Mouse (Mus musculus): ENCODE data around the gene Hoxc10. TPM values are rescaled to one million over a fixed set of nuclear protein-coding genes. Genes with fewer than 3 reads are reported as not detected.

The Hoxc10 gene
- polyA plus RNA-seq, 1 experiment: not detected

DNA sequence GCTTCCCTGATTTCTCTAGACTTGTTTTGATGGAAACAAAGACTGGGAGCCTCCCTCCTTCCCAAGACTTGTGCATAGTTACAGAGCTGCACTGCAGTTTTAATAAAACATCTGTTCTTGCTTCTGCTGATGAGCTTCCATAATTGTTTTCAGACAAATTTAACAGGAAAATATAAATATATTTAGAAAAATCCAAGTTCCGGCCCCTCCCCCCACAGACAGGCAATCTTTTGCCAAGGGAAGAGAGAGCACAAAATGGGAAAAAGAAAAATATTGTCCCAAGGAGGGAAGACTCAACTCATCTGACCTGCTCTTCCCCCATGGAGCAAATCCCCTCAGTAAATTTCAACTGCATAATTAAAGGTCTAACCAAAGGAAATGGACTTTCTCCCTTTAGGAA, 39.7 kb downstream of the Hoxc10 start:
- DNase-seq (ENCODE audit: extremely low spot score in 1 of 2, low spot score in 1 of 2): no peak

DNA sequence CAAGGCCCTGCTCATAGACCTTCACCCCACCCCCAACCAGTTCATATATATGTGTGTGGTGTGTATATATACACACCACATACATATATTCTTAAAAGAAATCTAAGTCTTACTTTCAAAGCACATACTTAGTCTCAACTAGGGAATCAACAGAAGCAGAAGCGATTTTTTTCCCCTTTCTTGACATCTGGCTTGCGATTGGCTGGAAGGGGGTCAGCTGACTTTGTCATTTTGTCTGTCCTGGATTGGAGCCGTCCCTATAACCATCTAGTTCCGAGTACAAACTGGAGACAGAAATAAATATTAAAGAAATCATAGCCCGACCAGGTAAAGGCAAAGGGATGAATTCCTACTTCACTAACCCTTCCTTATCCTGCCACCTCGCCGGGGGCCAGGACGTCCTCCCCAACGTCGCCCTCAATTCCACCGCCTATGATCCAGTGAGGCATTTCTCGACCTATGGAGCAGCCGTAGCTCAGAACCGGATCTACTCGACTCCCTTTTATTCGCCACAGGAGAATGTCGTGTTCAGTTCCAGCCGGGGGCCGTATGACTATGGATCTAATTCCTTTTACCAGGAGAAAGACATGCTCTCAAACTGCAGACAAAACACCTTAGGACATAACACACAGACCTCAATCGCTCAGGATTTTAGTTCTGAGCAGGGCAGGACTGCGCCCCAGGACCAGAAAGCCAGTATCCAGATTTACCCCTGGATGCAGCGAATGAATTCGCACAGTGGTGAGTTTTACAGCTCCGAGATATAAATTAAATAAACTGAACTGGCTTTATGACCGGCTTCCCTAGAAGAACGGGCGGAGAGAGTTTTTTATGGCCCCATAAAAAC, 42.9 kb downstream of the Hoxc10 start:
- no peak for DNase-seq (ENCODE audit: extremely low spot score in 1 of 2, low spot score in 1 of 2)

DNA sequence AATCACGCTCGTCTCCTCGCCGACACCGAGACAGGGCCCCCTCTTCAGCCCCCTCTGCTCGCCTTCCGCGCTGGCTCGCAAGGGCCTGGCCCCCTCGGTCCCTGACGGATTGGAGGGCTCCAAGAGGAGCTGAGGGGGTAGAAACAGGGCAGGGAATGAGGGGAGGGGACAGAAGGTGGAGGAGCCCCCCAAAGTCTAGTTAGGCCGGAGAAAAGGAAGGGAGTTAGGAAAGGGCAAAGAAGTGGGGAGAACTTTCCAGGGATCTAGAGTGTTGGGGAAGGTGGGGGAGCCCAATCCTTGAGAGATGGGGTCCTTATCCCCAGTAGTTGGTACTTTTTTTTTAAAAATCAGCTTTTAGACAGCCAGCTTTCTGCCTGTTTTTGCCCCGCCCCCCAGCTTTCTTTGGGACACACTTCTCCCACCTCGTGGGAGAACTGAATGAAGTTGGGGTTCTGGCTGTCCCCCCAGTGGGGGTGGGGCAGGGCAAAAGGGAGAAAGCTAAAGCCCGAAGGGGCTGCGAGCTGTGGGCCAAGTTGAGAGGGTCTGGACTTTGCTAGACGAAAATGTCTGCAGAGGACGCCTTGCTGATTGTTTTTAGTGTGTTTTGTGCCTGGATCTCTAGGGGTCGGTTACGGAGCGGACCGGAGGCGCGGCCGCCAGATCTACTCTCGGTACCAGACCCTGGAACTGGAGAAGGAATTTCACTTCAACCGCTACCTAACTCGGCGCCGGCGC, 43.7 kb downstream of the Hoxc10 start:
- no peak for DNase-seq (ENCODE audit: extremely low spot score in 1 of 2, low spot score in 1 of 2)

DNA sequence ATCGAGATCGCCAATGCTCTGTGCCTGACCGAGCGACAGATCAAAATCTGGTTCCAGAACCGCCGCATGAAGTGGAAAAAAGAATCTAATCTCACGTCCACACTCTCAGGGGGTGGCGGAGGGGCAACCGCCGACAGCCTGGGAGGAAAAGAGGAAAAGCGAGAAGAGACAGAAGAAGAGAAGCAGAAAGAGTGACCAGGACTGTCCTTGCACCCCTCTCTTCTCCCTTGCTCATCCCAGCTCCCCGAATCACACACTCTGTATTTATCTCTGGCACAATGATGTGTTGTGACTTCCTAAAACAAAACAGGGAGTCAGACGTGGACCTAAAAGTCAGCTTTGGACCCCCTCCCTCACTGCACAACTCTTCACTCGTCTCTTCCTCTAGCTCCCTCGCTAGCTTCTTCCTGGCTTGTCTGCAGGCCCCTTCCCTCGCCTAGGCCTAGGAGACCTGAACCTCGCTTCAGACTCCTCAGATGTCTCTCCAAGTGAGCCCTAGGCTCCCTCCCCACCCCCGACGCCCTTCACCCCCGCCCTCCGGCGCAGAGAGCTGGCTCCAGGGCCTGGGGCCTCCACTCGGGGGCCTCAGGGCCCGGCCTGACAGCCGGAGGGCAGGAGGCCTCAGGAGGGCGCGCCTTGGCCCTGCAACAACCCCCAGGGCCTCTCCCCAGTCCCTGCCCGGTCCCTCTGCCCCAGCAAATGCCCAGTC, 44.4 kb downstream of the Hoxc10 start:
- DNase-seq (ENCODE audit: extremely low spot score in 1 of 2, low spot score in 1 of 2): no peak

DNA sequence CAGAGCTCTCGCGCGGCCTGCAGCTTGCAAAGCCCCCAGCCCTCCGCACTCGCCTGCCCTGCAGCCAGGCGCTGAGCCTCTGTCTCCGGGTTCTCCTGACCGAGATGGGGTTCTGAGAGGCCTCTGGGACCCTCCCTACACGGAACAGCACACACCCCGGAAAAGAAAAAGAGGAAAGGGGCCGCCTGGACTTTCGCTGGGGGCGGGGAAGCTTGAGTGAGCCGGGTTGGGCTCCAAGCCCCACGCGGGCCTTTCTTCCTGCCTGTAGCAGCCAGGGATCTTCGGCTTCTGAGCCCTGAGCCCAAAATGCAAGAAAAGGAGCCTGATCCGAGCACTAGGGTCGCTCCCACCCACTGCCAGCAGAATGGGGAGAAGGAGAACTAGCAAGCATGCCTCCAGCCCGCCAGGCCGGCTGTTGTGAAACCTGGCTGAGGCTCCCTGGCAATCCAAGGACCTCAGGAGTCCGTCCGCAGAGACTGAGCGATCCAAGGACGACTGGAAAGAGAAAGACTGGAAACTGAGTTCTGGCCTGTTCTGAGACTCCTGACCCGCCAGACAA, 45.4 kb downstream of the Hoxc10 start:
- DNase-seq (ENCODE audit: extremely low spot score in 1 of 2, low spot score in 1 of 2): no peak

DNA sequence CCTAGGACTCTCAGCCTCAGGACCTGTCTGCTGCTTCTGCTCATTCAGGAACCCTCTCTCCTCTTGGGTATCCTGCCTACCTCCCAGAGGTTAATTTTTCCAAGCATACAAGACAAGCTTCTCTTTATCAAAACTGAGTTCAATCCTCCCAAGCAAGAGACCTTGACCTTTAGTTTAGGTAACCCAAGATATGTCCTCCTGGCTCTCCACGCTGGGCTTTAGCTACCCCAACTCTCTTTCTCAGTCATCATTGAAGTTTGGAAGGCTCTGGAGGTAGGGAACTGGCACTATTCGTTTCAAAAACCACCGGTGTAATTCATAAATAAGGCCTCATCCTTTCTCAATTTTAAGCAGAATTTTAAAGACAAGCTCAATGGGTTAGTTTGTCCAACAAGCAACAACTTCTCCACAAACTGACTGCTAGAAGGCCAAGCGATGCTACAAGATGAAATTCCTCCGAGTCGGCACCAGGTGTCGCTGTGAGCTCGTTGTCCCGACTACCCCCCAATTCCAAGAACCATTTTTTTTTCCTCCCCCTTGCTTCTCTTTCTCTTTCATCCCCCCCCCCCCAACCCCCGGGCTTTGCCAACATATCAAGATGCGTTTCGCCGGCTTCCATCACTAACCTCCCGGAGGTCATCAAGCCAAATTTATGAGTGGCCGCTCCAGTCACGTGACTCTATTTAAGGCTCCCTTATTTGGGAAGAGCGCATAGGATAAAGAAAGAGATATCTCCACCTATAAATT, 46.8 kb downstream of the Hoxc10 start:
- peak in 1 of 2 experiments; percentile 50 for DNase-seq (ENCODE audit: extremely low spot score in 1 of 2, low spot score in 1 of 2)

DNA sequence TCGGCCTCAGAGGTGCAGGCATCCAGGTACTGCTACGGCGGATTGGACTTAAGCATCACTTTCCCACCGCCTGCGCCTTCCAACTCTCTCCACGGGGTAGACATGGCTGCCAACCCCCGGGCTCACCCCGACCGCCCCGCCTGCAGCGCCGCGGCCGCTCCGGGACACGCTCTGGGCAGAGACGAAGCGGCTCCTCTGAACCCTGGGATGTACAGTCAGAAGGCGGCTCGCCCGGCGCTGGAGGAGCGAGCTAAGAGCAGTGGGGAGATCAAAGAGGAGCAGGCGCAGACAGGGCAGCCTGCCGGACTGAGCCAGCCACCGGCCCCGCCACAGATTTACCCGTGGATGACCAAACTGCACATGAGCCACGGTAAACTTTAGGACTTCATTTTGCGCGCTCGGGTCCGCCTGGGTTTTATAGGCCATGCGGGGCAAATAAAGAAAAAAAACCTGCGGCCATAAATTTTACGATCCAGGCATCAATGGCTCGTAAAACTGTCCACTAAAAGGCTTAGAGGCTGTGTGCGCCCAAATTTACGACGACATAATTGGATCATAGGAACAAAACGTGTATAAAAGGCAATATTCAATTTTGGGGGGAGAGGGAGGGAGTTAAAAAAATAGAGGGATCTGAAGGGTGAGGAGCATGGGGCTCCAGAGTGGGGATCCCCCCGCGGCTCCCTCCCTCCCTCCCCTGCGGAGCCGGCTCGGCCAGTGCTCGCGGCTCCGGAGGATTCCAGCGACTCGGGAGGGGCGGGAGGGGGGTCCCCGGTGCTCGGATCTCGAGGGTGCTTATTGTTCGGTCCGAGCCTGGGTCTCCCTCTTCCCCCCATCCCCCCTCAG, 47.8 kb downstream of the Hoxc10 start:
- DNase-seq (ENCODE audit: extremely low spot score in 1 of 2, low spot score in 1 of 2): no peak

DNA sequence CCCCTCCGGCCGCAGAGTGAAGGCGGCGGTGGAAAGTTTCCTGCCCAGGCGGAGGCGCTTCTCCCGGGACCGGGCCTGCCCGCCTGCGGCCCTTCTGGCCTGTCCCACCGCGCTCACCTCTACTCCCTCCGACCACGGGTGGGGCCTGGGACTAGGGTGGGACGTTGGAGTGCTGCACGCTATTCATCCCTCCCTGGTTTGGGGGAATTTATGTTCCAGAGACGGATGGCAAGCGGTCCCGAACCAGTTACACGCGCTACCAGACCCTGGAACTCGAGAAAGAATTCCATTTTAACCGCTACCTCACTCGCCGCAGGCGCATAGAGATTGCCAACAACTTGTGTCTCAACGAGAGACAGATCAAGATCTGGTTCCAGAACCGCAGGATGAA, 48.4 kb downstream of the Hoxc10 start:
- no peak for DNase-seq (ENCODE audit: extremely low spot score in 1 of 2, low spot score in 1 of 2)

DNA sequence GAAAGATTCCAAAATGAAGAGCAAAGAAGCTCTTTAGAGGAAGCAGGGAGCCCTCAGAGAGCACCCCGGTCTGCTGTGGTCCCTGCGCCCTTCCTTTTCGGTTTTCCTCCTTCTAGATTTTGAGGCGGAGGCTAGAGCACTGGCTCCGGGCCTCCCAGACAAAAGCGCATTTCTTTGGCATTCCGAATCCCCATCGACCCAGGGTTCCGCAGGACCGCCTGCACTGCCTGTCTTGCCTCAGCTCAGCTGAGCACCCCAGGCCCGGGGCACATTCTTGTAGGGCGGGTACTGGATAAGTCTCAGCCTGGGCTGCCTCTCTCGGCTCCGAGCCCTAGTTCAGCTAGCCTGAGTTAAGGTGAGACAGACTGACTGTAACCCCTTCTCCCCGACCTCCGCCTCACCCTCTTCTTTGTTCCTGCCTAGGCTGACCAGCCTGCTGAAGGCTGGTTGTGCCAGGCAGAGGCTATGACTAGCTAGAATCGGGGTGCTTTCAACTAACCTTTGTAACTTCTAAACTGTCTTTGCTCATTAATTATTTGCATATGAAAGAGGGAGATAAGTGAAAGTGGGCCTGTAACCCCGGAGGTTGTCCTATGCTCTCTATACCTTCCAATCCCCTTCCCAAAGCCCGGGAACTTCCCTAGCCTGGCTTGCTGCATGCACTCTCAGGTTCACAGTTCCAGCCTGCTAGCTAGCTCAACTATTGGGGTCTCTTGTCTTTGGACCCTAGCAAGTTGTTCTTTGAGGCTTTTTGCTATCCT, 49.0 kb downstream of the Hoxc10 start:
- no peak for DNase-seq (ENCODE audit: extremely low spot score in 1 of 2, low spot score in 1 of 2)

DNA sequence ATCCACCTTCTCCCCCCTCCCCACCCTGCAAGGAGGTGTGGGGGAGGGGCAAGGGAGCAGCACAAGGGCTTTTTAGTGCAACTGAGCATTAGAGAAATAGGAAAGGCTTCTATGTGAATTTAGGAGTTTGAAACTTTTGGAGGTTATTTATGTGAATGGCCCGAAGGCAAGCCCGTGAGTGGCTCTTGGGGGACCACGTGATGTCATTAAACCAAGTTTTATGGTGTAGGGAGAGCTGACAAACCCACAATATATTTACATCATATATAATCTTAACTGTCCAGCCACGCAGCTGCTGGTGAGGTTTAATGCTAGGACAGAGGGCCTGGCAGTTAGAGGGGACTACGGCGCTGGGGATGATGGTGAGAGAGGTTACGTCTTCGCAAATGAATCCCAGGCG, 52.0 kb downstream of the Hoxc10 start, which contains the start of gene Hoxc4:
Gene Hoxc4, plus strand, starts transcription at position 299 of the 400 bp plus-strand sequence.
- no peak for DNase-seq (ENCODE audit: extremely low spot score in 1 of 2, low spot score in 1 of 2)

DNA sequence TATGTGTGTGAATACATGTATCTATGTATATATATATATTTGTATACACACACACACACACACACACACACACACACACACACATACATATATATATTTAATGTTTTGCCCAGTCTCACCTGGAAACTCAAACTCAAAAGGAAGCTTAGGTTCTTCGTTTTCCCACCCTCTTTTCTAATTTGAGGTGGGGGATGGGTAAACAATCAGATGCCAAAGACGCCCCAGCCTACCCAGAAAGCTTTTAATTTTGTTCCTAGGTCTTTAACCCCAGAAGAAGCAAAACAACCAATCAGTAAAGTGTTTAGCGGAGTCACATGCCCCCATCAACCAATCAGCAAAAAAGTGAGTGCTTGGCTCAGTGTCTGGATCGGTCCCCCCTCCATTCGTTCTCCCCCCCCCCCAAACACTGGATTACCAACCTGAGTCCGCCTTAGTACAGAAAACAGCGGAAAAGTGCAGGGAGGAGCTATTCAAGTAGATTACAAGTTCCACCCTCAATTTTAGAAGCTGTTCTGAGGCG, 54.4 kb downstream of the Hoxc10 start:
- DNase-seq (ENCODE audit: extremely low spot score in 1 of 2, low spot score in 1 of 2): no peak

Other genes starting within 250 kb of the Hoxc10 start
- gene Calcoco1, start 244.6 kb upstream of the Hoxc10 start, polyA plus RNA-seq (2012; rRNA removed): 64.9 and 69.7 TPM in 2 replicates
- gene Hoxc13, start 45.7 kb upstream of the Hoxc10 start, polyA plus RNA-seq (2012; rRNA removed): not detected in 2 replicates
- not detected in 2 replicates for gene Hoxc12, start 30.0 kb upstream of the Hoxc10 start, polyA plus RNA-seq (2012; rRNA removed)
- gene Hoxc11, start 12.4 kb upstream of the Hoxc10 start, polyA plus RNA-seq (2012; rRNA removed): not detected in 2 replicates
- not detected in 2 replicates for gene Hoxc5, start 647 bp downstream of the Hoxc10 start, polyA plus RNA-seq (2012; rRNA removed)
- gene Hoxc9, start 9.6 kb downstream of the Hoxc10 start, polyA plus RNA-seq (2012; rRNA removed): not detected in 2 replicates
- not detected in 2 replicates for gene Hoxc8, start 23.8 kb downstream of the Hoxc10 start, polyA plus RNA-seq (2012; rRNA removed)
- not detected in 2 replicates for gene Hoxc6, start 31.5 kb downstream of the Hoxc10 start, polyA plus RNA-seq (2012; rRNA removed)
- gene Hoxc4, start 52.1 kb downstream of the Hoxc10 start, polyA plus RNA-seq (2012; rRNA removed): 0.06 TPM in 1 of 2 replicates, not detected in the other
- 16.1 and 16.3 TPM in 2 replicates for gene Smug1, start 200.3 kb downstream of the Hoxc10 start, polyA plus RNA-seq (2012; rRNA removed)

All from frontal cortex, adult 2 months (tissue).